Mouse (Mus musculus) thymus, postnatal 36 days (tissue): Measurements from ENCODE around the gene Ino80b.
A peak's percentile ranks its signal among the peaks of the same experiment; 100 is the strongest.

Source experiments
- DNase-seq, 2 experiments: peaks; one replicate each; pipeline ENCODE4 v3.0.0; 2022; ENCODE audit warnings: mixed read lengths in 2 of 2

Ino80b gene

GRCm38 (mm10) chr6:83140044-83140443, 14.8 kb upstream of the Ino80b start:
- no peak for DNase-seq

DNA sequence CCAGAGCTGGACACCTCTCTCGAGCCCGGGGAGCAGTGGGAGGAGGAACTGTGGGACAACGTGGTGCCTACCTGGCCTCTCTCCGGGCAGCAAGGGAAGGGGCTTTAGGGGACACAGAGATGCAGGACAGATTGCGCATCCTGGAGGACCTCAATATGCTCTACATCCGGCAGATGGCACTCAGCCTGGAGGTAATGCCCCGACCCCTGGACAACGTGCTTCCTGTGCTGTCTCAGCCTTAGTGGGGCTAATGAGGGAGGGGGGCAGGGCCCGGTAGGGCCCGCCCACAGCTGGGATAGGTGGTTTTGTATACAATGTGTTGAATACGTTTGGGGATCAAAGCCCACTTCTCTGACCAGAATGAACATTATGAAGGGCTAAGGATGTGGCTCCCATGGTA, 12.8 kb upstream of the Ino80b start:
- DNase-seq: peak in 1 of 2 experiments; percentile 41

GRCm38 (mm10) chr6:83137576-83137950, 12.3 kb upstream of the Ino80b start:
- DNase-seq: peak in 1 of 2 experiments; percentile 35

GRCm38 (mm10) chr6:83136881-83137575, 11.8 kb upstream of the Ino80b start:
- DNase-seq: peak; percentile 49 to 74

DNA sequence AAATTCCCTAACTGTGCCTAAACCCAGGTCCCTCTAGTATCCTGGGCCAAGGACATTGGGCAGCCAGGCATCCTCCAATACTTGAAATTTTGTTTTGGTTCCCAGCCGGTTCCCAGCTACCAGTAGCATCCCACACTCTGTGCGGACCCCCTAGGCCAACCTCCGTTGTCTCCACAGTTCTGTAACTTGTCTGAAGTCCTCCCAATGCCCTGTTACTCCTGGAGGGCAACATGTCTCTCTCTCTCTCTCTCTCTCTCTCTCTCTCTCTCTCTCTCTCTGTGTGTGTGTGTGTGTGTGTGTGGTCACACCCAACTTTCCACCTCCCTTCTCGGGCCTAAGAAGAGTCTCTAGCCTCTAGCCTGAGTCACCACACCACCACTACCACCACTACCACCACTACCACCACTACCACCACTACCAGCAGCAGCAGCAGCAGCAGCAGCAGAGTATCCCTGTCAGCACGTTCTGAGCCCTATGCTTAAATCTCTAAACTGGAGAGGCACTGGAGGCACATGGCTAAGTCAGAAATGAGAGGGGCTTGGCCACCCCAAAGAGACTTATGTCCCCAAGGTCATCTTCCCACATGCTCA, 11.2 kb upstream of the Ino80b start:
- no peak for DNase-seq

- peak in 1 of 2 experiments; percentile 26 for DNase-seq
Observed at GRCm38 (mm10) chr6:83135571-83136161, 10.4 kb upstream of the Ino80b start.

DNA sequence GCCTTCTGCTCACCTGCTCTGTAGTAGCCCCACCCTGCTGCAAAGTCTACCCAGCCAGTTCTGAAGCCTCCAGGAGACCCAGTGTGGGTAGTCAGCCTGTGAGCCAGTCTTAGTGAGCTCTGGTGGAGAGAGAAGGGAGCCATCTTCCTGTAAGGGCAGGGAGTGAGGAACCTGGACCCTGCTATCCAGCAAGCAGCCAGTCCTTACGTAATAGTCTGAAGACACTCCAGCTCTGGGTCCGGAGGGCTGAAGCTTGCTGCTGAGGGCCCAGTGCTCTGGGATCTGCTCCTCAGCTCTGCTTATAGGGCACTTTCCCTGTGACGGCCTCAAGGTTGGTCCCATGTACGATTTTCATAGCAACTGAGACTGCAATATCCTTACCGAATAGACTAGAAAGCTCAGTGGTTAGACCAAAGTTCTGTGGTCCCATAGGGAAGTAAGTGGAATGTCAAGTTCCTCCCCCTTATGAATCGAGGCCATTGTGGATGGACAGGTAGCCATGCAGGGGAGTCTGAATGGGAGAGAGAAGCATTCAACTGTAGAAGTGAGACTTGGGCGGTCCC, 9.8 kb upstream of the Ino80b start, which contains the start of gene Rtkn:
Gene Rtkn, plus strand, starts transcription at position 513 of the 563 bp plus-strand sequence.
- DNase-seq: no peak

- DNase-seq: no peak
Observed at GRCm38 (mm10) chr6:83134226-83134625, 9.0 kb upstream of the Ino80b start.

- DNase-seq: no peak
Observed at GRCm38 (mm10) chr6:83132176-83132919, 7.1 kb upstream of the Ino80b start.

- no peak for DNase-seq
Observed at GRCm38 (mm10) chr6:83131469-83132034, 6.3 kb upstream of the Ino80b start.

DNA sequence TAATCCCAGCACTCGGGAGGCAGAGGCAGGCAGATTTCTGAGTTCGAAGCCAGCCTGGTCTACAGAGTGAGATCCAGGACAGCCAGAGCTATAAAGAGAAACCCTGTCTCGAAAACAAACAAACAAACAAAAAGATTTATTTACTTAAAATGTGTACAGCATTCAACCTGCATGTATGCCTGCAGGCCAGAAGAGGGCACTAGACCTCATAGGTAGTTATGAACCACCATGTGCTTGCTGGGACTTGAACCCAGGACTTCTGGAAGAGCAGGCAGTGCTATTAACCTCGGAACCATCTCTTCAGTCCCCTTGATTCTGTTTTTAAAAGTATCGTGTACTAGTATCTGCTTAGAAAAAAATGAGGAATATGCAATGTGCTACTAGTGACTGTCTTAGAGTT, 2.2 kb upstream of the Ino80b start:
- DNase-seq: no peak

DNA sequence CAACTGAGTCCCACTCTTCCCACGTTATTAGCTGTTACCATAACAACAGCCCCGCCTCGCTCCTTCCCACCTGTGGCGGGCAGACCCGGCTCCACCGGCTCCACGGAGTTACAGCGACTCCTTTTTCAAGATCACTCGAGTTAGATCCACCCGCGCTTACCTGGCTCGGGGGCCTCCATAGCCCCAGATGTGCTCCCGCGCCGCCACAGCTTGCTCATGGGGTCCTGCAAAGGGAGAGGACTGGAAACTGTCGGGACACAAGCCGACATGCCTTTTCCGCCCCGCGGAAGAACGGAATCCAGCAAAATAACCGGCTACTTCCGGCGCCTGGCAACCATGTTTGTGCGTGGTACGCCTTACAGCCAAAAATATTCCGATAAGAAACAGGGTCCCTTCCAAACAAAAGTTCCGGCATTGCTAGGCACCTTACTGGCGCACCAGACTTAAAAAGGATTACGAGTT, 349 bp downstream of the Ino80b start:
- peak; percentile 88 to 89 for DNase-seq

GRCm38 (mm10) chr6:83122961-83123360, 2.3 kb downstream of the Ino80b start:
- DNase-seq: no peak

GRCm38 (mm10) chr6:83121863-83122710, 3.1 kb downstream of the Ino80b start:
- DNase-seq: peak in 1 of 2 experiments; percentile 64

GRCm38 (mm10) chr6:83120930-83121862, 4.0 kb downstream of the Ino80b start, which contains the start of gene Wbp1:
Gene Wbp1 (minus strand): TSS chr6:83121559.
- peak; percentile 86 to 94 for DNase-seq

DNA sequence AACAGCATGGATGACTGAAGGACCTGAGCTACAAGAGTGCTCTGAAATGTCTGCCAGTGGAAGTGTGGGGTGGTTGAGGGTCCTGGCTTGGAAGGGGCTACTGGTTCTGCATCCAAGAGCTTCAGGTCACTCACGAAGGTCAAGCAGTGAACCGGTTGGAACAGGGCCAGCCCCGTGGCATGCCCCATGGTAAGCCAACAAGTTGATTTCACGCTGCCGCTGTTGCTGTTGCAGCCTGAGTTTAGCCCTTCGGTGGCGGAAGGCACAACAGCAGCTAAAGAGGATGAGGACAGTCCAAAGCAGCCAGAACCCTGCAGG, 5.5 kb downstream of the Ino80b start:
- DNase-seq: no peak

- DNase-seq: peak; percentile 29 to 43
Observed at GRCm38 (mm10) chr6:83118825-83119733, 6.2 kb downstream of the Ino80b start.

DNA sequence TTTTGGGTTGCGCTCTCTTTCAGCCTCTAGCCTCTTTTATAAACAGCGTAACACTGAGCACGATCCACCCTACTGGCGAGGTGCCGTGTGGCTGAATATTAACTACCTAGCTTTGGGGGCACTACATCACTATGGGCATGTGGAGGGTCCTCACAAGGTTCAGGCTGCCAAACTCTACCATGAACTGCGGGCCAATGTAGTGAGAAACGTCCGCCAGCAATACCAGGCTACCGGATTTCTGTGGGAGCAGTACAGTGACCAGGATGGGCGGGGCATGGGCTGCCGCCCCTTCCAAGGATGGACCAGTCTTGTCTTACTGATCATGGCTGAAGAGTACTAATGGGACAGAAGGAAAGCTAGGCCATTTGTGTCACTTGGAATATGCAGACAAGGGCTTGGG, 6.9 kb downstream of the Ino80b start:
- no peak for DNase-seq

- DNase-seq: no peak
Observed at GRCm38 (mm10) chr6:83117616-83118015, 7.6 kb downstream of the Ino80b start.

GRCm38 (mm10) chr6:83117165-83117438, 8.1 kb downstream of the Ino80b start:
- DNase-seq: no peak
